Mouse (Mus musculus): ENCODE measurements around the gene Plin4. TPM values are rescaled to one million over a fixed set of nuclear protein-coding genes. Genes with fewer than 3 reads are reported as not detected.

The Plin4 gene
- polyA plus RNA-seq, 1 experiment, result 0.14 TPM

DNA sequence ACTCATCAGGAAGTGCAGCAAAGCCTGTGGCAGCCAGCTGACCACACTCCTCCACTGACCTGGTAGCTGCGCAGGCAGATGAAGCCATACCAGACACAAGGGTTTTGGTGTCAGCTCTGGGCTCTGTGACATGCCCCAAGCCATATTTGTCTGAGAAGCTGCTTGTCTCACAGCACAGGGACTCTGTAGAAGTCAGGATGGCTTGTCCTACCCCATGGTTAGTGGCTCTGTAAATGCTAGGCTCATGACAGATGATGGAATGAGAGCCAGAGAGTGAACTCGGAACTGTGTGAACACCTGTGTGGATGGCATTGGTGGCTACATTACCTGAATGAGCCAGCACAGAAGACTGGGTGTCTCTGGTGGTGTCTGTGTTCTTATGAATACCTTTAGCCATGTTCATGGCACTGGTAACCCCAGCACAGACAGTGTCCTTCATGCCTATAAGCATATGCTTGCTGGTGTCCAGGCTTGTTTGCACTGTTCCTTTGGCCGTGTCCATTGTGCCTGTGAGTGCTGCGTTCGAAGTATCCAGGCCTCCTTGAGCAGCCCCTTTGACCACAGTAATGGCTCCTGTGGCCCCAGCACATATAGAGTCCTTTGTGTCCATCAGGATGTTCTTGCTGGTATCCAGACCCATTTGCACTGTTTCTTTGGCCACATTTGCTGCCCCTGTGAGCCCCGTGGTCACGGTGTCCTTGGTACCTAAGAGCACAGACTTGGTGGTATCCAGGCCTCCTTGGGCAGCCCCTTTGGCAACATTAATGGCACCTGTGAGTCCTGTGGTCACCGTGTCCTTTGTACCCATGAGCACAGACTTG, 5.9 kb downstream of the Plin4 start:
- no peak overlapping the region for H3K4me3 ChIP-seq (ENCODE audit: insufficient read depth, low read length)
- TF ChIP-seq CTCF (IDR thresholded peaks at IDR 0.05; ENCODE audit: borderline replicate concordance, insufficient read depth, low read length) (no peak), POLR2A (IDR thresholded peaks at IDR 0.05; ENCODE audit: low read depth, low read length) (no peak)

DNA sequence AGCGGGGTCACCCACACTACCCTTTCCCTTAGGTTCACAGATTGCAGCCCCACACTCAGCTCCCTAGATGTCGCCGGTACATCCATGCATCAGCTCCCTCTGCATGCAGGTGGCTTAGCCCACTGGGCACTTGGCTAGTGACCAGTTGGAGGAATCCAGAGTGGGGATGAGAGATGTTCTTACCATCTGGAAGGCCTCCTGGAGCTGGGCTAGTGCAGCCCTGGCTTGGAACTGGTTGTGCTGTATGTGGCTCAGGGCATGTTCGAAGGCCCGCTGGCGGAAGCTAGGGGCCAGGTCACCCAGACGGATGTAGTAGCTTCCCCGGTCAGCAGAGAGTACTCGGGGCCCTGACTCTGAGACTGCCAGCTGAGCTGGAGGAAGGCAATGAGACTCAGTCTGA, 6.7 kb downstream of the Plin4 start:
- Histone ChIP-seq H3K27ac (ENCODE audit: insufficient read depth, low read length) (no peak overlapping the region), H3K4me3 (ENCODE audit: insufficient read depth, low read length) (no peak overlapping the region), H3K4me1 (ENCODE audit: control insufficient read depth, insufficient read depth, low read length) (no peaks in the 10 kb centered on the region)
- TF ChIP-seq CTCF (IDR thresholded peaks at IDR 0.05; ENCODE audit: borderline replicate concordance, insufficient read depth, low read length) (no peak), POLR2A (IDR thresholded peaks at IDR 0.05; ENCODE audit: low read depth, low read length) (no peak)

More for the DNA sequence above, 5.9 kb downstream of the Plin4 start:
- Histone ChIP-seq H3K27ac (ENCODE audit: insufficient read depth, low read length) (no peak overlapping the region), H3K4me1 (ENCODE audit: control insufficient read depth, insufficient read depth, low read length) (no peaks in the 10 kb centered on the region)

DNA sequence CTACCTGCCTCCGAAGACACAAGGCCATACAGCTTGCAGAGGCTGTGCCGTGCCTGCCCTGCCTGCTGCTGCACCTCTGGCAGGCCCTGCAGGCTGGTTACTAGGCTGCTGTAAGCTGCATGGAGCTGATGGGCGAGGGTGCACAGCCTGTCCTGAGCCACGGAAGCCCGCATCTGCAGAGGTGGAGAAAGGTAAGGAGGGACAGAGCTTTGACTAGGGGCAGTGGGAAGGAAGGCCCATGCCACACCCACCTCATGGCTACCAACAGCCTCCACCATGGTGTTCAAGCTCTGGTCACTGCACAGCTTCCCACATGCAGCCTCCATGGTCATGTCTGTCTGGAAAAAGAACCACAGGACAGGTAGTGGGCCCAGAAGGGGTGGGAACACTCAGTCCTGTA, 7.4 kb downstream of the Plin4 start:
- TF ChIP-seq CTCF (IDR thresholded peaks at IDR 0.05; ENCODE audit: borderline replicate concordance, insufficient read depth, low read length), result no peak
- TF ChIP-seq POLR2A (IDR thresholded peaks at IDR 0.05; ENCODE audit: low read depth, low read length), result no peak
- H3K4me1 ChIP-seq (ENCODE audit: control insufficient read depth, insufficient read depth, low read length), result no peaks in the 10 kb centered on the region
- no peak overlapping the region for H3K4me3 ChIP-seq (ENCODE audit: insufficient read depth, low read length)
- H3K27ac ChIP-seq (ENCODE audit: insufficient read depth, low read length), result no peak overlapping the region

DNA sequence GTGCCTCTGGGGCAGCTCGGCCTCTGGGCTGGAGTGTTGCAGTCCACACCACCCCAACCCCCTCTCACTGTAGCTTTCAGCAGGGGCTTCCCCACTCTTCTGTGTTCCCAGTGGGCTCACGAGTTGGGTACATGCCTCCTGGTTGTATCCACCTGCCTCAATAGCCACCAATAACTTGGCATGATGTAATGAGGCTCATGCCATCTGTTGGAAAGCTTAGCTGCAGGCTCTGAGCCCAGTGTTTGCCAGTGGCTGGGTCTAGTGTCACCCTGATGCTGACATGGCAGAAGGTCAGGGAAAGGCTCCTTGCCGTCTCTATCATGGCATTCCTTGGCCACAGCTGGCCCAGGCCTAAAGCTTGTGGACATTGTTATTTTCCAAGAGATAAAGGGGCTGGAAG, 8.8 kb downstream of the Plin4 start:
- Histone ChIP-seq H3K4me1 (ENCODE audit: control insufficient read depth, insufficient read depth, low read length) (no peaks in the 10 kb centered on the region), H3K27ac (ENCODE audit: insufficient read depth, low read length) (no peak overlapping the region), H3K4me3 (ENCODE audit: insufficient read depth, low read length) (no peak overlapping the region)
- TF ChIP-seq CTCF (IDR thresholded peaks at IDR 0.05; ENCODE audit: borderline replicate concordance, insufficient read depth, low read length) (no peak), POLR2A (IDR thresholded peaks at IDR 0.05; ENCODE audit: low read depth, low read length) (no peak)

DNA sequence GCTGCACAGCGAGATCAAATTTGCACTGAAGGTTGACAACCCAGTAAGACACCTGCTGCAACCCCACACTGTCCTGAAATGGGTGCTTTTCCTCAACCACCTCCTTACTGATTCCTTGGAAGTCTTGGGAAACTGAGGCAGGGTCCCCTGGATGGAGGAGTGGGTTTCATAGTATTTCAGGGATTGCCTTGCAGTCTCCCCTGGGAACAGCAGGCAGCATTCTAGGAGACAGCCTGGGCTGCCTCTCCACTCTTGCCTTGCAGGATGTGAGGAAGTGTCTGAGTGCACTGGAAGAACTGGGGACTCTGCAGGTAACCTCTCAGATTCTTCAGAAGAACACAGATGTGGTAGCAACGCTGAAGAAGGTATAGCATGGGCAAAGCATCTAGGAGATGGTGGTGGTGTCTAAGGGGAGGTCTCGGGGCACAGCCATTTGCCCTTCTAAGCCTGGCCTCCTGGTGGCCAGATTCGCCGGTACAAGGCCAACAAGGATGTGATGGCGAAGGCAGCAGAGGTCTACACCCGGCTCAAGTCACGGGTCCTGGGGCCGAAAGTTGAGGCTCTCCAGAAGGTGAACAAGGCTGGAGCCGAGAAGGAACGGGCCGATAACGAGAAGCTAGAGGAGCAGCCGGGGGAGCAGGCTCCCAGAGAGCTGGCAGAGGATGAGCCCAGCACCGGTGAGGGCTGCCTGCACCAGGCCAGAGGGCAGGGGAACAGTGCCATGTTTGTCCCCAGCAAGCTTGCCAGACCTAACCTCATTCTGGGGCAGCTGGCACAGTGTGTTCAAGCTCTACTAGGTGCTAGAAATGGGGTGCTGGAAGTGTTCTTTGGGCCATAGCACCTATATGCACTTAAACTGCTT, 10.7 kb downstream of the Plin4 start:
- Histone ChIP-seq H3K4me3 (ENCODE audit: insufficient read depth, low read length) (no peak overlapping the region), H3K4me1 (ENCODE audit: control insufficient read depth, insufficient read depth, low read length) (no peaks in the 10 kb centered on the region), H3K27ac (ENCODE audit: insufficient read depth, low read length) (no peak overlapping the region)
- TF ChIP-seq CTCF (IDR thresholded peaks at IDR 0.05; ENCODE audit: borderline replicate concordance, insufficient read depth, low read length) (no peak), POLR2A (IDR thresholded peaks at IDR 0.05; ENCODE audit: low read depth, low read length) (no peak)

DNA sequence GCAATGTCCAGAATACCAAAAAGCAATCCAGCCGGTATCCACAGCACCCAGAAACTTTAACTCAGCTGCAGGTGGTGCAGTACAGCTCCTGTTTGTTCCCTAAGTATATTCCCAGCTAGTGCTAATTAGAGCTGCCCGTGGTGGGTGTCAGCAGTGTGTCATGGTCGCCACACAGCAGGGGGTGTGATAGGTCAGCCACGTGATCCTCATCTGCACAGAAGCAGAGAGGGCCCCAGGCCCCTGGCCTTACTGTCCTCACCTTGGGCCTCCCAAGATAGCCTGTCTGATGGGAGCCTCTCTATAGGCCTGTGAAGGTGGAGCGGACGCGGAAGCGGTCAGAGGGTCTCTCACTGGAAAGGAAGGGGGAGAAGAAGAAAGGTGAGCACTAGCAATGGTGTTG, 11.4 kb downstream of the Plin4 start:
- TF ChIP-seq CTCF (IDR thresholded peaks at IDR 0.05; ENCODE audit: borderline replicate concordance, insufficient read depth, low read length) (no peak), POLR2A (IDR thresholded peaks at IDR 0.05; ENCODE audit: low read depth, low read length) (no peak)
- Histone ChIP-seq H3K27ac (ENCODE audit: insufficient read depth, low read length) (no peak overlapping the region), H3K4me3 (ENCODE audit: insufficient read depth, low read length) (no peak overlapping the region), H3K4me1 (ENCODE audit: control insufficient read depth, insufficient read depth, low read length) (no peaks in the 10 kb centered on the region)

DNA sequence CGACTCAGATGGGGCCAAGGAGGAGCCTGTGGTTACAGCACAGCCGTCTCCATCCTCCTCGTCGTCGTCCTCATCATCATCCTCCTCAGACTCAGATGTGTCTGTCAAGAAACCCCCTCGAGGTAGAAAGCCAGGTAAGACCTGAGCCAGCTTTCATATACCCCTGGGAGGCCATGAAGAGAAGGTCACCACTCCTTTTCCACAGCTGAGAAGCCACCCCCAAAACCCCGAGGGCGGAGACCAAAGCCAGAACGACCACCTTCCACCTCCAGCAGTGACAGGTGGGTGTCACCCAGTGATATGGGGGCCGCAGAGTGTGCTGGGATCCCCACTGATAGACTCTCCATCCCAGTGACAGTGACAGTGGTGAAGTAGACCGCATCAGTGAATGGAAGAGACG, 12.7 kb downstream of the Plin4 start:
- no peak overlapping the region for H3K4me3 ChIP-seq (ENCODE audit: insufficient read depth, low read length)
- no peak for TF ChIP-seq POLR2A (IDR thresholded peaks at IDR 0.05; ENCODE audit: low read depth, low read length)
- no peak for TF ChIP-seq CTCF (IDR thresholded peaks at IDR 0.05; ENCODE audit: borderline replicate concordance, insufficient read depth, low read length)
- no peaks in the 10 kb centered on the region for H3K4me1 ChIP-seq (ENCODE audit: control insufficient read depth, insufficient read depth, low read length)
- H3K27ac ChIP-seq (ENCODE audit: insufficient read depth, low read length), result no peak overlapping the region

DNA sequence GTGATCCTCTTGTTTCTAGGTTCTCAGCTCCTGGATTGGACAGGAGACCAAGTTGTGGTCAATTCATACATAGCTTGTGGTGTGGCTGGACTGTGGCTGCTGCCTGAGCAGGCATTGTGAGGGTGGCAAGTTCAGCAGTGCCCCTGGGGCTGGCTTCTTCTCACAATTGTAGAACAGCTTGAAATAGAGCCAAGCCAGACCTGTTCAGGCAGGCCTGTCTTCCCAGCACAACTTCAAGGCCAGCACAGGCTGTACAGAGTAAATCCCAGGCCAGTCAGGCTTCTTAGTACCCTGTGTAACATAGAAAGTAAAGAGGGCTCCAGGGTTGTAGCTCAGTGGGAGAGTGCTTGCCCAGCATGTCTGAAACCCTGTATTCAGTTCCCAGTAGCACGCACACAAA, 16.8 kb downstream of the Plin4 start:
- Histone ChIP-seq H3K4me3 (ENCODE audit: insufficient read depth, low read length) (no peak overlapping the region), H3K27ac (ENCODE audit: insufficient read depth, low read length) (no peak overlapping the region), H3K4me1 (ENCODE audit: control insufficient read depth, insufficient read depth, low read length) (no peaks in the 10 kb centered on the region)
- TF ChIP-seq POLR2A (IDR thresholded peaks at IDR 0.05; ENCODE audit: low read depth, low read length) (no peak), CTCF (IDR thresholded peaks at IDR 0.05; ENCODE audit: borderline replicate concordance, insufficient read depth, low read length) (no peak)

DNA sequence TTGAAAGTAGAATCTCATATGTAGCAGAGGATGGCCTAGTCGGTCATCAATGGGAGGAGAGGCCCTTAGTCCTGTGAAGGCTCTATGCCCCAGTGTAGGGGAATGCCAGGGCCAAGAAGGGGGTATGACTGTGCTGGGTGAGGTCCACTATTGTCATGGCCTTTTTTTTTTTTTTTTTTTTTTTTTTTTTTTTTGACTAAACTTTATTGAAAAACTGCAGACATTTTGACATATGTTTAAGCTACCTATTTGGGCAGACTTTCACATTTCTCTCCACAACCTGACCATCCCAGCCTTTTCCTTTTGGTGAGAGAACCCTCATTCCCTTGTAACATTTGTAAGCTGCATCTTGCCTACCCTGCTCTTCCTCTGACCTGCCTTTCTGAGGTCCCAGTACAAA, 17.3 kb downstream of the Plin4 start:
- TF ChIP-seq POLR2A (IDR thresholded peaks at IDR 0.05; ENCODE audit: low read depth, low read length), result no peak
- no peak for TF ChIP-seq CTCF (IDR thresholded peaks at IDR 0.05; ENCODE audit: borderline replicate concordance, insufficient read depth, low read length)
- Histone ChIP-seq H3K27ac (ENCODE audit: insufficient read depth, low read length) (no peak overlapping the region), H3K4me1 (ENCODE audit: control insufficient read depth, insufficient read depth, low read length) (no peaks in the 10 kb centered on the region), H3K4me3 (ENCODE audit: insufficient read depth, low read length) (no peak overlapping the region)

Measured in embryonic fibroblast, embryonic 13.5 days (primary cell).